Mouse (Mus musculus) spleen, adult 12 weeks (tissue): ENCODE data around the gene Sema6c.

ENCODE experiments used
- DNase-seq: peaks from one replicate; pipeline ENCODE4 v3.0.0; 2022; ENCODE audit warnings: low spot score

The Sema6c gene

DNA sequence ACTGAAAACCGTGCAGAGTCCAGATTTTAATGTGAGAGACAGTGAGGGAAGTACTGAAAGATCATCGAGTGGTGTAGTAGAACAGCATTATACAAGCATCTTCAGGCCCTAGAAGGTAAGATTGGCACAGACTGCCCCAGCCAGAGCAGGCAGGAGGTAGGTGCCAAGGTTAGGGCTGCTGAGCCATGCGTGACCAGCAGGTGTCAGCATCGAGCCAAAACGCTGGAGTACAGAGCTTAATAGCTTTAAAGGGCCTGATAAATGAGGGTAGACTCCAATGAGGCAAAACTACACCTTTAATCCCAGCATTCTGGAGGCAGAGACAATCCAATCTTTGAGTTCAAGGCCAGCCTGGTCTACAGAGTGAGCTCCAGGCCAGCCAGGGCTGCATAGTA is 17.6 kb upstream of the Sema6c start:
- peak; percentile 80 for DNase-seq

DNA sequence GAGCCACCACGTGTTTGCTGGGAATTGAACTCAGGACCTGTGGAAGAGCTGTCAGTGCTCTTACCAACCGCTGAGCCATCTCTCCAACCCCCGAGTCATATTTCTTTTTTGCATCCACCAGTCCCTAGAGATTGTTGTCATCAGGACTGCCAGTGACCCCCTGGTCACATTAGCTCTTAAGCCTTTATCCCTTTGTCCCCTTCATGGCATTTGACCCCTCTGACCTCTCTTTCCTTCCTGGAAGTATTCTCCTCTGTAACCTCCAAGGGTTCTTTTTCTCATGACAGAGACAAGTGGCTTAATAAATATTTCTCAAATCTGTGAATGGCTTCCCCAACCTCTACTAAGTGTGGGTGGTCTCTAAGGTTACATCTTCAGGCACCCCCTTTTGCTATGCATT is 12.3 kb upstream of the Sema6c start:
- DNase-seq = no peak

DNA sequence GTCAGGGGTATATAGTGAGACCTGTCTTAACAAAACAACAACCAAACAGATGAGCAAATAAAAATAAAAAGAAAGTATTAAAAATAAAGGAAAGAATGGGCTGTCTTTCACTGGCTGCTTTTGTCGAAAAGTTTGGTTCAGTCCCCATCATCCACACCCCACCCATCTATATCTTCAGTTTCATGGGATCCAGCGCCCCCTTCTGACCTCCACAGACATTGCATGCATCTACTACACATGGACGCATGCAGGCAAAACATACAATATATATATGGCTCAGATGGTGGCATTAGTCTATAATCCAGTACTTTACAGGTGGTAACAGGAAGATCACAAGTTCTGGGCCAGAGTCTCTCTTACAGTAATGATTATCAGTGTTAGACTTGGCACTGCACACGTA is 6.4 kb upstream of the Sema6c start:
- peak; percentile 53 for DNase-seq

DNA sequence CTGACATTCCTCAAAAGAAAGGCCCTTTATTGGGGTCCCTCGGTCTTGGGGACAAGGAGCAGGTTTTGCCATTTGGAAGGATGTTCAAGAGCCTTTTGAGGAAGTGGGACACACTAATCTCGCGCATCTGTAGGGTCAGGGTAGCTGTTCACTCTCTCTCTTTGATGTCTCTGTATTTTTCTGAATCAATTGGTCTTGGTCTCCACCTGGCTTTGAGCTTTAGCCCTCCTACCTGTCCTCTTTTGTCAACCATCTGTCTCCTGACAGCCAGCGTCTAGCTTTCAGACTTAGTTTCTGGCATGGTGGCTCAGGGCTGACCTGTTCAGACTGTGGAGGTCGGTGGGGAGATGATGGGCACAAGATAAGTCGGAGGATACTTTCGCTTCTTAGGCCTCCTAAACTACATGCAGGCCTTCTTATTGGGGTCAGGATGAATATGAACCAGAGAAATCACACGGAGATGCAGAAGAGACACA is 708 bp upstream of the Sema6c start:
- DNase-seq = no peak

DNA sequence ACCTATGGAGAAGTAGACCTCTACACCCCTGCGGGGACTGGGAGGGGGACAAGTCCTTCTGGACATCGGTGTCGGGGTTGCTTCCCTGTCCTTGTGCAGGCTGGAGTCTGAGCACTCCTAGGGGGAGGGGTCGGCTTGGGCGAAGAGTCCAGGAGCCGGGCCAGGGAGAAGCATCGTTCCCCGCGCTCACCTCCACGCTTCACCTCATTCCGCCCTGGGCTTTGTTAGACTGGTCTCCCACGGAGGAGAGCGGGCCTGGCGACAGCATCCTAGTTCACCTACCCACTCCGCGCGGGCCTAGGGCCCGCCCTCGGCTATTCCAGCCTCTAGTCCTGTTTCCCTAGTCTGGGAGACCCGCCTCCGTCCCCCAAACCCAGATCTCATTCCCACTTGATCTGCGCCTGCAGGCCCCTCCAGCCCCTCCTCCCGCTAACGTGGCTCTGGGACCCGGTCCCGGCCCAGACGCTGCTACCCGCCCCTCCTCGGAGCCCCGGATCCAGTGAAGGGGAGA is 839 bp downstream of the Sema6c start:
- DNase-seq = no peak

DNA sequence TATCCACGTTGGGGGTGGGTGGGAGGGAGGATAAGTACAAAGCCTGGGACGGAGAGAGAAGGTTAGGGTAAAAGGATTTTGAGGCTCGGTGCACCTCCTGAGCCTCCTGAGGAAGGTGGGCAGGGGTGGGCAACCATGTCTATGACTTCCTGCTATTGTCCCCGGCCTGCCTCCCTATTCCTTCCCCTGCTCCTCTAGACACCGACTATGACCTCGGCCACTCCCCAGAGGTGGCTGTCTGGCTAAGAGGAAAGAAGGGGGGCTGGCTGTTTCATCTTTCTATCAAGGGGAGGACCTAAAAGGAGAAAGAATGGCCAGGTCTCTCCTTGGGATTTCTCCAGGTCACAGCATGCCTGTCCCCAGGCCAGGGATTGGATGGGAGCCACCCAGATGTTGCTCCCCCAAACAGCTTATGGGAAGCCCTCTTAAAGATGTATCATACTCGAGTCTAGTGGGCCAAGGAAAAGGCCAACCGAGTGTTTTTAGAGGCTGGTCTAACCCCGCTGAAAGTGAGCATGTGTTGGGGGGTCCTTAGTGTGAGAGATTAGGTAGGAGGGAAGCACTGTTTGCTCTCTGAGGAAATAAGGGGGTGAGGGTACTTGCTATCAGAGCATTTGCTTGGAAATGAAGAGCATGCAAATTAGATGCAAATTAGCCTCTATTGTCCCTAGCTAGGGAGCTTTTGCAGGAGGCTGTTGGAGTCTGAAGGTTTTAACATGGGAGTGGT is 1.5 kb downstream of the Sema6c start:
- no peak for DNase-seq

DNA sequence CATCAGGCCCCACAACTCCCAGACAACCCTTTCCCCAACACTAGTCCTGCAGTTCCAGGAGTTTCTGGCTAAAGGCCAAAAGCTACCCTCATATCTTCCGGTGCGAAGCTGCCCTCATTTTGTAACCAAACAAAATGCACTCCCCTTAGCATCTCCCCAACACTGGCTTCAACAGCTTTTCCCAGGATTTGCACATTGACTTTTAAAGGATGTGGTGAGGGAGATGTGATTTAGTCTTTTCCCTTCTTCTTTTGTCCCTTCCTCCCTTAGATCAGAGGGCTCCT is 2.0 kb downstream of the Sema6c start:
- DNase-seq = no peak

DNA sequence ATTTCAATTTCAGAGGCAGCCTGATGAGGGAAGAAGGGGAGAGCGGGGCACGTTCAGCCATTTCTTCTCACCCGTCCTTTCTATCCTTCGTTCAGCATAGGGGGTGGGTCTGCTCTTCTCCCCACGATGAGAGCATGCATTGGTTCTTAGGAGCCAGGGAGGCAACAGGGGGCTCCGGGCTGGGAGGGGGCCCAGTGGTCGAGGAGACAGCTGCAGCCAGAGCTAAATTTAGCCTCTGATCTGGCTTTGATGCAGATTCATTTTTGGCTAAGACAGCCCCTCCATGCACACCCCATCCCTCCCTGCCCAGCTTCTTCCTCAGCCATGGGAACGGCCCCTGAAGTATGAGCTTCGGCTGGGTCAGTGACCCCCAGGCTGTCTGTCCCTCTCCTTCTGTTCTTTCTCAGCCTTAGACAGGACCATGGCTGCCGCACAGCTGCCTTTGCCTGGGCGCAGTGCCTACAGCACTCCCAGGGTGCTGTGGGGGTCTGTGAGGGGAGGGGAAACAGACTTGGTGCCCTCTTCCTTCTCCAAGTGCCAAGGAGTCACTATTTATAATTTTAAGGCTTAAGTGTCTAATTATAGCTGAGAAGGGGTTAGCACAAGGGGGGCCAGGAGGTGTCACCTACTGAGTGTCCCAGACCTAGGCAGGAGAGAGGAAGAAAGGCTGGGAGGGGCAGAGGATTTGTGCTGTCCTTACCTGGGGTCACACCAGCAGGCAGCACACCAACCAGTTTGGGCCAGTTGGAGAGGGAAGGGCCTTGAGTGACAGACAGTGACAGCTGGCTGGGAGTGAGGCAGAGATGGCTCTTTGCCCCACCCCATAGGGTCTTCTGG is 3.4 kb downstream of the Sema6c start:
- no peak for DNase-seq

DNA sequence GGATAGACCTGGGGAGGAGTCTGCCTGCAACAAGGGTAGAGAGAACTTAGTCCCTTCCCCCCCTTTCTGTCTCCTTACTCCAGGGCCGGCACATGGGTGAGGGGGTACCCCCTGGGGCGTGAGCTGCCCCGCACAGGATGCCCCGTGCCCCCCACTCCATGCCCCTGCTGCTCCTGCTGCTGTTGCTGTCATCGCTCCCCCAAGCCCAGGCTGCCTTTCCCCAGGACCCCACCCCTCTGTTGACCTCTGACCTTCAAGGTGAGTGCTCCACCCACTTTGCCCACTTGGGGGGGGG is 3.9 kb downstream of the Sema6c start:
- no peak for DNase-seq

DNA sequence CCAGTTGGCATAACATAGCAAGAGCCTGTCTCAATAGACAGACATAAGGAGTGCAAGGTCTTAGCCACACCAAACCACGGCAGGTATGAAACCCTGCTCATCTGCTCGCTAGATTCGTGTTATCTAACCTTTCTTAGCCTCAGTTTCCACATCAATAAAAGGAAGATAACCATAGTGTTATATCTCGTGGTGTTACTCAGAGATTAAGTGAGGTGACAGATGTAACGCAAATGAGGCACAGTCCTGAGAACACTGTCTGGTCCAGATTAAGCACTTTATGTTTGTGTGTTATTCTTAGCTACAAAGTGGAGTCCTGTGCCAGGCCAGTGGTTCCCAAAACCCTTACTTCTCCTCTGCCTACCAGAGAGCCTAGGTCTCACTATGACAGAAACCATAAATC is 4.6 kb downstream of the Sema6c start:
- DNase-seq = no peak

DNA sequence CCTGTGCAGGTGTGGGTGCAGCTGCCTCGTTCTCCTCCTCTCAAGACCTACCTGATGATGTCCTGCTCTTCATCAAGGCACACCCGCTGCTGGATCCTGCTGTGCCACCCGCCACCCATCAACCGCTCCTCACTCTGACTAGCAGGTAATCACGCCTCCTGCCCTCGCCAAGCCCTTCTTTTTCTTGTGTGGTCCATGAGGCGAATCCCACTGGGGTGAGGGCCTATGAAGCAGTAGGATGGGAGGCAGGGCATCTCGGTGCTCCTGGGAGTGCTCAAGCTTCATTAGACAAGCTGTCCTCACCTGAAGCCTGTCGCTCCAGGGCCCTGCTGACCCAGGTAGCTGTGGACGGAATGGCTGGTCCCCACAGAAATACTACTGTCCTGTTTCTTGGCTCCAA is 9.7 kb downstream of the Sema6c start:
- no peak for DNase-seq

DNA sequence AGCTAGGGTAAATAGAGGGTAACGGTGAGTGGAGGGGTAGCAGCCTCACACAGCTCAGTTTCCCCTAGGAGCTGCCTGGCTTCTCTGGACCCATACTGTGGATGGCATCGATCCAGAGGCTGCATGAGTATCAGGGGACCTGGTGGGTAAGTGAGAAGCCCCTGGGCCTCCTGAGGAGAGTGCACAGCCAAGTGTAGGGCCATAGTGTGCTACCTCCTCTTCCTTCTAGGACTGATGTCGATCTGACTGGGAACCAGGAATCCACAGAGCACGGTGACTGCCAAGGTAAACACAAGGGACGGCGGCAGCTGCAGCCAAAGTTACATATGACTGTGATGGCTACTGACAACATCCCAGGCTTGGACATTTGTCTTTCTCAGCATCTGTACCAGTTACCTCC is 10.8 kb downstream of the Sema6c start:
- no peak for DNase-seq

DNA sequence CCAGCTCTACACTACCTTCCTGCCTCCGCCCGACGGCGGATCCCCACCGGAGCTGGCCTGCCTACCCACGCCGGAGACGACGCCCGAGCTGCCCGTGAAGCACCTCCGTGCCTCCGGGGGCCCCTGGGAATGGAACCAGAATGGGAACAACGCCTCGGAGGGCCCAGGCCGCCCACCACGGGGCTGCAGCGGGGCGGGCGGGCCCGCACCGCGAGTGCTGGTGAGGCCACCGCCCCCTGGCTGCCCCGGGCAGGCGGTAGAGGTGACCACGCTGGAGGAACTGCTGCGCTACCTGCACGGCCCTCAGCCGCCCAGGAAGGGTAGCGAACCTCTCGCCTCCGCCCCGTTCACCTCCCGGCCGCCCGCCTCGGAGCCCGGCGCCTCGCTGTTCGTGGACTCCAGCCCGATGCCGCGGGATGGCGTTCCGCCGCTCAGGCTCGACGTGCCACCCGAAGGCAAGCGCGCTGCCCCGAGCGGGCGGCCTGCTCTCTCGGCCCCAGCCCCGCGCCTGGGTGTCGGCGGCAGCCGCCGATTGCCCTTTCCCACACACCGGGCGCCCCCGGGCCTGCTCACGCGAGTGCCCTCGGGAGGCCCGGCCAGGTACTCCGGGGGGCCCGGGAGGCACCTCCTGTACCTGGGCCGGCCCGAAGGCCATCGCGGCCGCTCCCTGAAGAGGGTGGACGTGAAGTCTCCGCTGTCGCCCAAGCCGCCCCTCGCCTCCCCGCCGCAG is 12.4 kb downstream of the Sema6c start:
- DNase-seq = no peak

DNA sequence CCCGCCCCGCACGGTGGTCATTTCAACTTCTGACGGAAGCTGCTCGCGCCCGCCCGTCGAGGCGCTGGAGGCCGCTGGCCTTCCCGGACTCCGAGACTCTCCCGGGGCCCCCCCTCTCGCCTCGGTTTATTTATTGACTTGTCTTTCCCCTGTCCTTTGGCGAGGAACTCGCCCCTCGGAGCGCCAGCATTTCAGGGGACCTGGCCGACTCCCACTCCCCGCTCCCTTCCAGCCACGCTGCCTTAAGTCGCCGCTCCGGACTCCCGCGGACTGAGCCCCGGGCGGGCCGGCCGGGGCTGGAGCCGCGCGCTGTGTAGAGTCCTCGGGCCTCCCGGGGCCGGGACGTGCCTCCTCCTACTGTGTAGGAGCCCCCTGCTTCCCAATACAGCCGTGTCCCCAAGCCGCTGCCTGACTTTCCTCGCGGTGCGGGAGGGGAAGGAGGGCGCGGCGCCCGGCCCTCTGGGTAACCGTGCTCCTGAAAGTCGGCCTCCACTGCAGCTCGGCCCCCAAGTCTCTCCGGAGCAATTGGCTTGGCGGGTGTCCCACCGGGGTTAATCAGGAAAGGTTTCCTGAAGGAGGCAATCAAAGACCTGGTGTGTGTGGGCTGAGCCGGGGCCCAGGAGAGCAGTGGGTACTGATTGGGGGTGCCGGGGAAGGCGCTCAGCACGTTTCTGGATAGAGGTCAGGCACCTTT is 13.1 kb downstream of the Sema6c start:
- DNase-seq = no peak

DNA sequence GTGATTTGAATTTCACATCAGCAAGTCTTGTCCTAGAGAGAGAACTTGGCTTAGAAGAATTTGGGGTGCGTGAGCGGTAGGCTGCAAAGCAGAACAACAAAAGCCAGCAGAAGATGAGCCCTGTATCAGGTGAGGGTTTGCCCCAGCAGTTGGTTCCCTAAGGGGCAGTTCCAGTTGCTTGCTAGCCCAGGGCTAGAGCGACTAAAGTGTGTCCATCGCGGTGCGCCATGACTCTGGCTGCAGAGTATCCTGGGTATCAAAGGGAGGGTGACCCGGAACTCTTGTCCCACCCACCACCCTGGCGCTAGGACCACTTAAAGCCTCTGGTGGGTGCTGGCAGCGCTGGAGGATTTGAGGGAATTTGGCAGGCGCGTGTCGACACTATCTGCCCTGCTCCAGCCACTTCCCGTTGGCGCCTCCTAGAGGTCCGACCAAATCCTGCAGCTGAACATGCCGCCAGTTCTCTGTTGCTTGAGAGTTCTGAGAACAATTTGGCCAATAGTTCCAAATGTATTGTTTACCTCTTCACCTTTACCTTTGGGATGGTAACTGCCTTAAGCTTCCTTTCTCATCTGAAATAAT is 13.8 kb downstream of the Sema6c start:
- DNase-seq = peak; percentile 75

DNA sequence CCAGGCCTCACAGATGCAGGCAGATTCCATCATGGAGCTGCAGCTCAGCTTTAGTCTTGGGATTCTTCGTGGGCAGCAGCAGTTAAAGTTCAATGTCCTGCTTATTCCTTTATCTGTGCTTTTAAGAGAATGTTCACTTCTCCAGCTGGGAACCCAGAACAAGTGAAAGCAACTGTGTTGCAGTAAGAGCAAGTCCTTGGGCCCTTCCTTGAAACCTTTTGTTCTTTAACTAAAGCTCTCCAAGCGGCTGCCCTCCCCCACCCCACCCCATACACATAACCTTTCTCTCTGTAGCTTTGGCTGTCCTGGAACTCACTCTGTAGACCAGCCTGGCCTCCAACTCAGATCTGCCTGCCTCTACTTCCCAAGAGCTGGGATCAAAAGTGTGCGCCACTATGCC is 16.2 kb downstream of the Sema6c start:
- no peak for DNase-seq

DNA sequence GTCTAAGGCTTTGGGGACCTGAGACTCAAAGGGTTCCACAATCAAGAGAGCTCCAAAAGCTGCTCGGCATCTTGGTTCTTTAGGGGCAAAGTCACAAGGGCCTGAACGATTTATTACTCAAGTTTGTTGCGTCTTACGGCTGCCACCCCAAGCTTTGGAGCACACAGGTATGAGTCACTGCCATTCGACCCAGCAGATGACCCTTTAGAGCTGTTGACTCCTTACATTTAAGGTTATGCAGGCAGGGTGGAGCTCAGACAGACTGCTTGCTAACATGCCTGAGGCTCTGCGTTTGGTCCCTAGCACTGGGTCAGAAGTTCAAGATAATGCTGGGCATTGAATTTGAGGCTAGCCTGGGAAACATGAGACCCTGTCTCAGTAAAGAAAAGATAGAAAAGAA is 17.3 kb downstream of the Sema6c start:
- DNase-seq = no peak

DNA sequence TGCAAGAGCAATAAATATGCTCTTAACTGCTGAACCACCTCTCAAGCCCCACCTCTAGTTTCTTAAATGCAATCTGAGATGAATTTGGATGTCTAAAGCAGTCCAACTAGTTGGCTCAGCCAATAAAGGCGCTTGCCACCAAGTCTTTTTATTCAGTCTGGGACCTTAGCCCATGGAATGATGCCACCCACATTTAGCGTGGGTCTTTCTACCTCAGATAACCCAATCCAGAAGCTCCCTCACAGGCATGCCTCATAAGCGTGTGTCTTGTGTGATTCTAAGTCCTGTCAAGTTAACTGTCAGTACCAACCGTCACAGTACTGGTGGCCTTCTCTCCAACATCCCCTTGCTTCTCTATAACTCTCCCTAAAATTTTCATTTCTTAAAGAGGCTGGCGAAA is 18.7 kb downstream of the Sema6c start:
- DNase-seq = no peak

DNA sequence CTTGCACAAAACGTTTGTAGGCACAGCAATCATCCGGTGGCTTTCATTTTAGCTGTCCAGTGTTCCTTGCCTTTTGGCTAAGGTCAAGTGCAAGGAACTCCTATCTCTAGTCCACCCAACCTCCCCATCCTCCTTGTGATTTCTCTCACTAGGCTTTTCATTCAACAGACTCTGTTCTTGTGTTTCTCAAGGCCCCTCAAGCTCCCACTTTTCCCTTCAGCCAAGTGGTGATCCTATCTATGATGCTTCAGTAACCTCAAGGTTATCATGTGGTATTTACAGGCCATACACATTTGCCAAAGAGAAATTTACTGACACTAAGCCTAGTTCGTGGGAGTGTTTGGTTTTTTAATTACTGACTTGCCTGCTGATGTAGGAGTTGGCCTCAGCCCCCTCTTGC is 19.6 kb downstream of the Sema6c start:
- no peak for DNase-seq

DNA sequence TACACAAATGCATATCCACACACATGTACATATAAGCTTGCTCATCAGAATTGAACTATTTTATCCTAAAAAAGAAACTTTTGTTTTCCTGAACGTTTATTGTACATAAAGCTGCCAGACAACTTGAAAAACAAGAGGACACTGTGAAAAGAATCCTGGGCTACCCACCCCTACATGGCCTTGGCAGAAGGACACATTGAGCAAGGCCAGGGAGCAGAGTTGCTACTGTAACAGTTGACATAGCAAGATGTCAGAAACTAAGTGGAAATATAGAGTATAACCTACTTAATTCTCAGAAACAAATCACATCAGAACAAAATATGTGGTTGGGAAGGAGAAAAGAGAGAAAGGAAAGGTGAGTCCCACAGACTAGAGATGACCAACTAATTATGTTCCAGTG is 21.6 kb downstream of the Sema6c start:
- DNase-seq = no peak

DNA sequence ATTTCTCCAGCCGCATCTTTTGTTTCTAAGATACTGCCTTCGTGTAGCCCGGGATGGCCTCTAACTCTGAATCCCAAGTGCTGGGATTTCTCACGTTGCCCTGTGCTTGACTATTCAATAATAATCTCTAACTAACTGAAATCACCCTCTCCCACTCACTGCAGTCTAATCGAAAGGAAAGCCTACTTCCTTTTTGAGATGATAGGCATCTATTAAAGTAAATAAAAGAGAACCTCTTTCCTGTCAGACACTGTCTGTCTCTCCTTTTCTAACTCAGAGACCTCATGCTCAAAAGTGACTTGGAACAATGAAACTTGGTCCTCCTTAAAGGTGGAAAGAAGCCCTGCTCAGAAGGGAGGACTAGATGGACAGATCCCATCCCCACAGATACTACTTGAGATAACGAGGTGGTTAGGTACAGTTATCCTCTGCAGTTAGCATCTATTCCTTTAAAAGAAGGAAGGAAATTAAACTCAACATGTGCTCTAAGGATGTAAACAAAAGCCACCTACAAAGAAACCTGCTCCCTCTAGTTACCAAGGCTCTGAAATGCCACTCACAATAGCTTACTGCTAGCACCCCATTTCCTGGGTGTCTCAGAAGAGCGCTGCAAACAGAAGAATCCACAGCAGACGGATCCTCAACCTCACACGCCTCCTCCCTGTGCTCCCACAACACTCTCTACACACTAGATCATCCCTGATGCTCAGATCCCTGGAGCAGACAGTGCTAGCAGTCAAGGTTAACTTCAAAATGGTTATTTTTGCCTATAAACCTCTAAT is 24.7 kb downstream of the Sema6c start:
- DNase-seq = no peak
